Mouse (Mus musculus) midbrain, embryonic 15.5 days (tissue): ENCODE results near the gene Bnc2. TPM values are rescaled to one million over a fixed set of nuclear protein-coding genes. Genes with fewer than 3 reads are reported as not detected.

Source experiments
- ATAC-seq: fragments of 200-750 bp; cut with Nextera tagmentation; replicated peaks from 2 replicates; pipeline ENCODE4 v1.8.0; 2017; ENCODE audit warnings: moderate TSS enrichment
- H3K27ac ChIP-seq: fragments of 300-500 bp; sonication (generic); 2 replicates; pipeline ENCODE4 v1.5.1; 2015; ENCODE audit warnings: mild to moderate bottlenecking, inconsistent platforms
- H3K27me3 ChIP-seq: fragments of 300-500 bp; sonication (generic); replicated peaks from 2 replicates; pipeline ENCODE4 v1.6.1; 2015; ENCODE audit warnings: inconsistent platforms
- H3K36me3 ChIP-seq: fragments of 300-500 bp; sonication (generic); replicated peaks from 2 replicates; pipeline ENCODE4 v1.6.1; 2015; ENCODE audit warnings: inconsistent platforms
- H3K4me1 ChIP-seq: fragments of 300-500 bp; sonication (generic); 2 replicates; pipeline ENCODE4 v1.6.1; 2015; ENCODE audit warnings: inconsistent platforms
- H3K4me2 ChIP-seq: fragments of 300-500 bp; sonication (generic); 2 replicates; pipeline ENCODE4 v1.6.1; 2015; ENCODE audit warnings: inconsistent platforms, mild to moderate bottlenecking, moderate library complexity
- H3K4me3 ChIP-seq: fragments of 300-500 bp; sonication (generic); 2 replicates; pipeline ENCODE4 v1.5.1; 2015; ENCODE audit warnings: mild to moderate bottlenecking, inconsistent platforms
- H3K9ac ChIP-seq: fragments of 300-500 bp; sonication (generic); 2 replicates; pipeline ENCODE4 v1.6.1; 2015; ENCODE audit warnings: mild to moderate bottlenecking, inconsistent platforms
- H3K9me3 ChIP-seq: fragments of 300-500 bp; sonication (generic); 2 replicates; pipeline ENCODE4 v1.6.1; 2016; ENCODE audit warnings: inconsistent platforms
- WGBS: fragments of 180-500 bp; shearing (Covaris S2); methylation state at CpG from one replicate; pipeline ENCODE4 v1.1.7; 2015; ENCODE audit warnings: mixed read lengths; 5-methylcytosine and 5-hydroxymethylcytosine counted together
- polyA plus RNA-seq: library from polyadenylated mRNA; unstranded; fragments of >200 nt; fragmentation: Nextera tagmentation; extraction: Ambion mirVana; gene quantifications from 2 replicates; pipeline ENCODE4 v1.2.1, GENCODE M21; 2015

The Bnc2 gene
- 27.4 and 35.7 TPM in 2 replicates for polyA plus RNA-seq

DNA sequence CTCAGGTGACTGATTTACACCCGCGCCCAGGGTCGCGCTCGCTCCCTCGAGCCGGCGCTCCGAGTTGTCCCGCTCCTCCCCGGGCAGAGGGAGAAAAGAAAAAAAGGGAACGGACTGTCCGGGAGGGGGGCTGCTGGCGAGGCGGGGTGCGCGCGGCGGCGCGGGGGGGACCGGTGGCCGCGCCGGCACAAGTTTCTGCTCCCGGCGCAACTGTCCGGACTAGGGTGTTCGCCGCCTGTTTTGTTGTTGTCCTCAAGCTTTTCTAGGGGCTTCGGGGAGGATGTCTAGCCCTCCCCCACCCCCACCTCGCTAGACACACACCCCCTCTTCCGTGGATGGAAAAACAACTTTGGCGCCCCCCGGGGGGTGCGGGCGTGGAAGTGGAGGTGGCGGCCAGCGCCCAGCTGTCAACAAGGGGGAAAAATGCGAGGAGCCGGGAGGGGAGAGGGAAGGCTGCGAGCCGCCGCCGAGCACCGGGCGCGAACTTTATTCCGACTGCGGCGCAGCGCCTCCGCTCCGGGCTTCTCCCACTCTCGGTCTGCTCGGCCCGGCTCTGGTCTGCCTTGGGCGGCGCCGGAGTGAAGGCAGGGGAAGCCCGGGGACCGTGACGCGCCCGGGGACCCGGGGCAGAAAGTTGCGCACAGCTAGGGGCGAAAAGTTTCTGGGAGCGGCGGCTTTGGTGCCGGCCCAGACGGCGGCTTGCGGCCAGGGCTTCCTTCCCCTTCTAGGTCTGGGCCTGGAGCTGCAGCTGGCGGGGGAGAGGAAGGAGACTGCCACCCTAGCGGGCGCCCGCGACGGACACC lies at the start of gene Bnc2:
TSS of gene Bnc2 (minus strand) at position 105 of the 803 bp plus-strand sequence.
- Histone ChIP-seq H3K36me3 (no peaks in the 10 kb centered on the region), H3K9ac (peak within 1 kb of the TSS; percentile 48), H3K27me3 (peaks cover 54% of the 10 kb centered on the region), H3K4me3 (peak within 1 kb of the TSS; percentile 70), H3K9me3 (no peaks in the 10 kb centered on the region), H3K4me1 (peaks cover 24% of the 10 kb centered on the region), H3K4me2 (peak within 1 kb of the TSS; percentile 99), H3K27ac (peak within 1 kb of the TSS; percentile 65)
- peak; percentile 63 for ATAC-seq
- WGBS = under 1% methylated on average over 72 of the region's 80 CpGs

DNA sequence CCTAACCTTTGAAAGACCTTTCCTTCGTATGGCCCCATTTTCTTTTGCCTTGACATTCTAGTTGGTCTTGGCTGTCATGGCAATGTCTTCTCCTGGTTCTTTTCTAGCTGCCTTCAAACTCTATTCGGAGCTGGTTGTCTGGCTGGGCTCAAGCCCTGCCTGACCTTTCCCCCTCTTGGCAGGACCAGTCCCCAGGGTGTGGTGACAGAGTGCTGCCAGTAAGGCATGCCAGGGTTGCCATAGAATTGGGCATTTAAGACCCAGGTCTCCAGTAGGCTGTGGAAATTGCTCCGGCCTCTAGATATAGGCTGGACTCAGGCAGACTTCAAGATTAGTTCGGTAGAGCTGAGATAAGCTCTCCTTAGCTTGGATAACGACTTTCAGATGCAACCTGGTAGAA lies 32.9 kb upstream of the Bnc2 start:
- Histone ChIP-seq H3K9me3 (no peaks in the 10 kb centered on the region), H3K4me2 (no peak overlapping the region), H3K4me1 (no peaks in the 10 kb centered on the region), H3K27me3 (no peaks in the 10 kb centered on the region), H3K9ac (no peak overlapping the region), H3K27ac (no peak overlapping the region), H3K36me3 (no peaks in the 10 kb centered on the region), H3K4me3 (no peak overlapping the region)
- ATAC-seq = no peak
- 83% methylated on average over 5 of the region's 5 CpGs for WGBS

DNA sequence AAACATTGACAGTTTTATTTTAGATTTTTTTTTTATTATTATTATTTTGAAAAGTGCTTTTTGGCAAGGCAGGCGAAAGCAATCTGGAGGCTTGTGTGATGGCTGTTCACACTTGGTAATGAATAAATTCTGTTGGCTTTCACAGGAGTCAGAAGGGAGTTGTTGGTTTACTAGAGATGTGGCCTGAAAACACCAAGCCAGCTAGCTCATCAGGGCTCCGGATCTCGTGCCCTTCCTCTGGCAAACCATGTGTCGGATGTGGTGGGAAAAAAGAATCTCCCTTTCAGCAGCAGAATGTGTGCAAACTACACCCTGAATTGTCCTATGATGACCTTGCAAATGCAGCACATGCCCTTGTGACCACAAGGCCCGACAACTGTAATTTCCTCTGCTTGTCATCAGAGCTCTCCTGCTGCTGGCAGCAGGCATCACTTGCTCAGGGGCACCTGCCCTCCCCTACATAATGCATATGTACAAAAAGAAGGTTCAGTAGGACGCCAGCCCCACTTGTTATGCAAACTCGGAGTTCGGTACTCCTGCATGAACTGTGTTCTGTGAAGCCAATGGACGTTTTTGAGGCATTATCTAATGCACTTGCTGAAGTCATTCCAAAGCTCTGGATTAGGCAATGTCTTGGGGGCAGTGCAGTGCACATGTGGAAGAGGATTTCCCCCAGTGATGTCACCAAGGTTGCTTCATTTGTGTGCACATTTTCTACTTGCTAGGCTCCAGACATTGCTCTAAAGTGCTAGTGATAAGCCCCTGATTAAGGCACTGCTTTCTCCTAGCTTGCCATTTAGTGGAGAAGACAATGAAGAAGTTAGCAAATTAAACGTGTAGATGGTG lies 10.7 kb upstream of the Bnc2 start:
- no peaks in the 10 kb centered on the region for H3K9me3 ChIP-seq
- no peak overlapping the region for H3K4me3 ChIP-seq
- no peaks in the 10 kb centered on the region for H3K36me3 ChIP-seq
- 53% methylated on average over 10 of the region's 10 CpGs for WGBS
- H3K9ac ChIP-seq = no peak overlapping the region
- H3K4me1 ChIP-seq = no peaks in the 10 kb centered on the region
- ATAC-seq = no peak
- H3K27me3 ChIP-seq = peaks cover 8% of the 10 kb centered on the region; the same call in 1 of the 2 replicates
- H3K4me2 ChIP-seq = no peak overlapping the region
- no peak overlapping the region for H3K27ac ChIP-seq

DNA sequence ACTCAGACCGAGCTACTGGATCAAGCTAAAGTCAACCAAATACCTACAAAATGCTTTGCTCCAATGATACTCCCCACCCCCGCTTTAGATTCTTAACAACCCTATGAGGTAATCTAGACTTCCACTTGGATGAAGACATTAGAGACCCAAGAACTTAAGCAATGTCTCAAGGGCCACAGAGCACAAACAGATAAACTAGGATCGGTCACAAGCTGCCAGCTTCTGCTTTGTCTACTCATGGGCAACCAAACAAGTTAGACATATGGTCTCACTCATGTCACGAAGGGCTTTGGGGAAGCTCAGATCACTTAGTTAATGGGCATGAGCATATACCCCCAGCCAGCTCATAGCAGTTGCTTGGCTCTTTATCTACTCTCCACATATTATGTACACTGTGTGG lies 9.9 kb upstream of the Bnc2 start:
- ATAC-seq = no peak
- WGBS = 89% methylated on average over 4 of the region's 4 CpGs
- Histone ChIP-seq H3K36me3 (no peaks in the 10 kb centered on the region), H3K4me1 (no peaks in the 10 kb centered on the region), H3K27me3 (peaks cover 8% of the 10 kb centered on the region; the same call in 1 of the 2 replicates), H3K27ac (no peak overlapping the region), H3K4me3 (no peak overlapping the region), H3K4me2 (no peak overlapping the region), H3K9me3 (no peaks in the 10 kb centered on the region), H3K9ac (no peak overlapping the region)

DNA sequence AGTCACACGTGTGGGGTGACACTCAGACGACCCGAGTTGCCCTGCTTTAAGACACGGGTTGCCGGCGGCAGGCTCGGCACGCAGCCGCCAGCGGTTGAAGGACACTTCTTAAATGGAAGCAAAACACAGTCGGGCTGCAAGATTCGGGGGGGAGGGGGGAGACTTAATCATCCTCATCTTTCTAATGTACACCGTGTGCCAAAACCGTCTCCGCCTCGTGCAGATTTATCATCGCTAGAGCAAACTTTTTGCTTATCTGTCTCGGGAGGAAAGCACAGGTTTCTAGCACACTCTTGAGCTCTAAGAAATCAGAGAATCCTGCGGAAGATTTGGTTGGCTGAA lies 870 bp upstream of the Bnc2 start:
- no peak overlapping the region for H3K27ac ChIP-seq
- peak overlapping the region; percentile 99 for H3K4me2 ChIP-seq
- peak overlapping the region; percentile 48; the same call in 1 of the 2 replicates for H3K9ac ChIP-seq
- H3K27me3 ChIP-seq = peaks cover 50% of the 10 kb centered on the region
- peak overlapping the region; percentile 70 for H3K4me3 ChIP-seq
- H3K9me3 ChIP-seq = no peaks in the 10 kb centered on the region
- peak; percentile 13; the same call in 1 of the 2 replicates for ATAC-seq
- 1% methylated on average over 19 of the region's 19 CpGs for whole genome bisulfite sequencing
- peaks cover 24% of the 10 kb centered on the region for H3K4me1 ChIP-seq
- H3K36me3 ChIP-seq = no peaks in the 10 kb centered on the region

DNA sequence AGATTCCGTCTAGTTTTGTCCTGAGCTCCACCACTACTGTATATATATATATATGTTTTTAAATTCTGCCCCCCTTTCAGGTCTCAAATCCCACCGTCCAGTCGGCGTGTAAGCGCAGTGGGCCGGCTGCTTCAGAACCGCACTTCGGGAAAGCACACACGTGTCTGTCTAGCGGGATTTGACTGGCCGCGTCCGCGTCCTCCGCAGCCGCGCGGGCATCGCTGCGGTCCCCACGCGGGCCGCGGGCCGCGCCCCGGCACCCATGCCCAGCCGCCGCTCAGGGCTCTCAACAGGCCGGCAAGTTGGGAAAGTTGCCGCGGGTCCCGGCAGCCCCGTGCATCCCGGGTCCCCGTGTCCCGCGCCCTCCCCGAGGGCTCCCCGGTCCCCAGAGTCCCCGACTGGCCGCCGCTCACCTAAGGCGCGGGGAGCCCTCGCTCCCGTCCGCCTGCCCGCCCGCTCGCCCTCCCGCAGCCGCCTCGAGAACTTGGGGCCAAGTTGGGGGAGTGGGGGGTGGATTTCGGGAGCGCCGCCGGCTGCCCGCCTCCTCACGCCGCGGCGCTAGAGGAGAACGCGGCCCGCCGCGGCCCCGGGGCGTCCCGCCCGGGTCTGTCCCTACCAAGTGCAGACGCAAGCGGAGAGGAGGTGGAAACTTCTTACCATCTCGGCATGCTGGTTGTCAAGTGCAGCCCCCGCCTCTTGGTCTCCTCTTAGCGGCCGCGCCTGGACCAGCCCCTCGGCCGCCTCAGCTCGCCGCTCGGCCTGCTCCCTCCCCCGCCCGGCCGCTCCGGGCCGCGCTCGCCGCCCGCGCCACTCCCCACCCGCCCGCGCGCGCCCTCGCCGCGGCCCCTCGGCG lies 531 bp downstream of the Bnc2 start:
- under 1% methylated on average over 65 of the region's 104 CpGs for WGBS
- peak; percentile 77 for ATAC-seq
- H3K27me3 ChIP-seq = peaks cover 56% of the 10 kb centered on the region
- no peaks in the 10 kb centered on the region for H3K36me3 ChIP-seq
- H3K4me2 ChIP-seq = peak overlapping the region; percentile 99
- H3K4me3 ChIP-seq = peak overlapping the region; percentile 70
- H3K4me1 ChIP-seq = peaks cover 24% of the 10 kb centered on the region
- H3K9me3 ChIP-seq = no peaks in the 10 kb centered on the region
- peak overlapping the region; percentile 48 for H3K9ac ChIP-seq
- peak overlapping the region; percentile 65 for H3K27ac ChIP-seq

DNA sequence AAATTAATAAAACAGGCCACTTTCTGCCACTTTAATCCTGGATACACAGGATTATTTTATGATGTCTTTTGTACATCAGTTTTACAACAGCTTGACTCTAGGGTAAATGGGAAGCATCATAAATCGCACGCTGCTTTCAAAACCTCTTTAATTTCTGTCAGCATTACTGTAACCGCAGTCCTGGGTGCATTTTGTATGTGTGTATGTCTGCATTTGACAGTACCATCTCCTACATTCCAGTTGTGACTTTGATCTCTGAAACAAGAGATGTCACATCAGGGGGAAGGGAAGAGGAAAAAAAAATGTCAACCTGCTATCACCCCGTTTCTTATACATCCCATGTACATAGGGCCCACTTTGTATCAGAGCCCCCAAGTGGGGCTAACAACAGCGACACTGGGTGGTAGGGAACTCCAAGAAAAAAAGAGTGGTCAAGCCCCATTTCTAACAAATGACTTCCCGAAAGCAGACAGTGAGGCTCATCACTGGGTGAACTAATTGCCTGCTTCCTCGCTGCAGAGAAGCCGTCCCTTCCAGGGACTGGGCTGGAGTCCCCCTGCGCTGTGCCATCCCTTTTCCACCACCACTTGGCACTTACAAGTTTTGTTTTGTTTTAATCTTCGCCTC lies 1.3 kb downstream of the Bnc2 start:
- WGBS = 16% methylated on average over 10 of the region's 10 CpGs
- H3K27ac ChIP-seq = peak overlapping the region; percentile 65; the same call in 1 of the 2 replicates
- ATAC-seq = 0 out of 2 replicates have a peak, but pooled peaks have one; percentile 5

DNA sequence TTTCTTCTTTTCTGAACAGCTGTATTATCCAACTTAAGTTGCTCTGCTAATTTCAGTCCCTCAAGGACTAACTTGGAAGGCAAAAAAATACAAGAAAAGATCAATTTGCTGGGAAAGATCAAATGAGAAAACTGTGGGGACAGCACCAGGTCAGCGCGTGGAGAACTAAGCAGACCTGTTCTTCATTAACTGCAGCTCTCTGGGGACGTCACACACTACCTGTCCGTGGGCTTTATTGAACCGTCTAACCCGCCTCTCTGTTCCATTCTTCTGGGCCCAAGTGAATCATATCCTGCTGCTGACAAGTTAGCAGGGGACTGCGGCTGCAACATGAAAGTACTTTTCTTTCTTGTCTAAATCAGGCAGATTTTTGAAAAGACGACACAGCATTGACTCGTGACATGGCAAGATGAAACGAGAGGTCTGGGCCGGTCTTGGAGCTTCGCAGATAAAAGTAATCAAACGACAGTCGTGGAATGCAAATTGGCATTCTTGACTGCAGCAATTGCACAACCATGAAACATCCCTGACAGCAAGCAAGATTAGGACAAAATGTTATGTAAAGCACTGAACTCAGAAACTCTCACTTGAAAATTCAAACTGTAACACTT lies 2.8 kb downstream of the Bnc2 start:
- H3K9me3 ChIP-seq = no peaks in the 10 kb centered on the region
- peak overlapping the region; percentile 10; the same call in 1 of the 2 replicates for H3K4me3 ChIP-seq
- 16% methylated on average over 14 of the region's 14 CpGs for WGBS
- ATAC-seq = no peak
- H3K9ac ChIP-seq = no peak overlapping the region
- peak overlapping the region; percentile 21; the same call in 1 of the 2 replicates for H3K4me2 ChIP-seq
- peaks cover 27% of the 10 kb centered on the region for H3K4me1 ChIP-seq
- H3K36me3 ChIP-seq = no peaks in the 10 kb centered on the region
- H3K27me3 ChIP-seq = peaks cover 51% of the 10 kb centered on the region
- no peak overlapping the region for H3K27ac ChIP-seq

More for the DNA sequence above, 1.3 kb downstream of the Bnc2 start:
- H3K4me1 ChIP-seq = peaks cover 27% of the 10 kb centered on the region
- no peak overlapping the region; the same call in 1 of the 2 replicates for H3K9ac ChIP-seq
- peak overlapping the region; percentile 99 for H3K4me2 ChIP-seq
- H3K27me3 ChIP-seq = peaks cover 51% of the 10 kb centered on the region
- H3K9me3 ChIP-seq = no peaks in the 10 kb centered on the region
- H3K4me3 ChIP-seq = peak overlapping the region; percentile 70
- no peaks in the 10 kb centered on the region for H3K36me3 ChIP-seq

DNA sequence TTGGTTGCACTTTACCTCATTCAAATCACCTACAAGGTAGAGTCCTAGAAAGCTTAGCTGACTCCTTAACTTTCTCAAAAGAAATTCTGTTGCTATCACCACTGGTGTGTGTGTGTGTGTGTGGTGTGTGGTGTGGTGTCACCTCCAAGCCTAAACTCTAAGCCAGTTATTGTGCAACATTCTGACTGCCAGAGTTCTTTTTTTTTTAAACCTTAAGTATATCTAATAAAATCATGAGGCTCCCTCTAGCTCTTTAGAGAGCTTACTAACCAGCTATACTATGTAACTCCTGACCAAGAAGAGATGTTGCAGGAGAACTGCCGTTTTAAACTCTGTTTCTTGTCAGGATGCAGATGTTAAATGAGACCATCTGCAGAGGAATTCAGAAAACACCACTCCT lies 4.1 kb downstream of the Bnc2 start:
- Histone ChIP-seq H3K9me3 (no peaks in the 10 kb centered on the region), H3K4me1 (peaks cover 26% of the 10 kb centered on the region), H3K36me3 (no peaks in the 10 kb centered on the region), H3K4me2 (no peak overlapping the region), H3K9ac (no peak overlapping the region), H3K27ac (no peak overlapping the region), H3K27me3 (peaks cover 48% of the 10 kb centered on the region), H3K4me3 (no peak overlapping the region)
- 50% methylated on average over 1 of the region's 1 CpGs for WGBS
- ATAC-seq = no peak

DNA sequence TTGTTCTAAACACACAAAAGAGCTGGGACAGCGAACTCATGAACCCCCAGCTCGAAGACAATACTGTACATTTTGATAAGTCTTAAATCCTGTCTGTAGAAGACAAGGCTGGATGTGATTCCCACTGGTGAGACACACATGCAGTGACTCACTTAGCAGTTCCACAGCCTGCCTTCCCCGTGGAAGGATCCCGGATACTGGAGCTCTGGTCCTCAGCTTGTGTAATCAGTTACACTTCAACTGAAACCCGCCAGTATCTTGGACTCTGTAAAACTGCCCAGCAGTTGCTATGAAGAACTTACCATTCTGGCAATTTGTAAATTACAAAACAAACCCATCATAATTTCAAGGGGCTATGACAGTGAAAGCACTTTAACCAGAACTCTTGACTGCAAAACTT lies 5.4 kb downstream of the Bnc2 start:
- peaks cover 37% of the 10 kb centered on the region for H3K27me3 ChIP-seq

More for the DNA sequence above, 5.4 kb downstream of the Bnc2 start:
- H3K9me3 ChIP-seq = no peaks in the 10 kb centered on the region
- no peak for ATAC-seq
- no peak overlapping the region for H3K4me3 ChIP-seq
- no peaks in the 10 kb centered on the region for H3K36me3 ChIP-seq
- peaks cover 12% of the 10 kb centered on the region for H3K4me1 ChIP-seq
- no peak overlapping the region for H3K4me2 ChIP-seq
- no peak overlapping the region for H3K27ac ChIP-seq
- H3K9ac ChIP-seq = no peak overlapping the region
- 35% methylated on average over 5 of the region's 5 CpGs for WGBS
